Mouse (Mus musculus) lung, embryonic 16.5 days (tissue): ENCODE measurements around the gene Cdc42ep4. TPM values are rescaled to one million over a fixed set of nuclear protein-coding genes. Genes with fewer than 3 reads are reported as not detected.
A peak's percentile ranks its signal among the peaks of the same experiment; 100 is the strongest.

Source experiments
- ATAC-seq: fragments of 200-750 bp; cut with Nextera tagmentation; 2 replicates; pipeline ENCODE4 v1.8.0; 2017; ENCODE audit warnings: low read depth, mild to moderate bottlenecking, moderate library complexity
- H3K27ac ChIP-seq: fragments of 300-500 bp; sonication (generic); 2 replicates; pipeline ENCODE4 v1.5.1; 2014; ENCODE audit warnings: mild to moderate bottlenecking, control low read depth, low read length
- H3K27me3 ChIP-seq: fragments of 300-500 bp; sonication (generic); 2 replicates; pipeline ENCODE4 v1.6.1; 2014; ENCODE audit warnings: low read depth, low read length, mixed read lengths; ENCODE audit not compliant: control insufficient read depth, insufficient read depth
- H3K36me3 ChIP-seq: fragments of 300-500 bp; sonication (generic); 2 replicates; pipeline ENCODE4 v1.6.1; 2014; ENCODE audit warnings: low read length; ENCODE audit not compliant: control insufficient read depth, insufficient read depth
- H3K4me1 ChIP-seq: fragments of 300-500 bp; sonication (generic); replicated peaks from 2 replicates; pipeline ENCODE4 v1.6.1; 2014; ENCODE audit warnings: low read length, mixed read lengths; ENCODE audit not compliant: control insufficient read depth, insufficient read depth
- H3K4me2 ChIP-seq: fragments of 300-500 bp; sonication (generic); 2 replicates; pipeline ENCODE4 v1.6.1; 2014; ENCODE audit warnings: low read depth, low read length, control low read depth
- H3K4me3 ChIP-seq: fragments of 300-500 bp; sonication (generic); 2 replicates; pipeline ENCODE4 v1.5.1; 2014; ENCODE audit warnings: mild to moderate bottlenecking, low read length, control low read depth
- H3K9ac ChIP-seq: fragments of 300-500 bp; sonication (generic); 2 replicates; pipeline ENCODE4 v1.6.1; 2014; ENCODE audit warnings: low read length, control low read depth
- H3K9me3 ChIP-seq: fragments of 300-500 bp; sonication (generic); 2 replicates; pipeline ENCODE4 v1.6.1; 2016; ENCODE audit warnings: low read length; ENCODE audit not compliant: control insufficient read depth
- WGBS: fragments of 180-500 bp; shearing (Covaris S2); extraction: QIAGEN DNeasy Blood & Tissue Kit; methylation state at CpG from one replicate; pipeline ENCODE4 v1.1.7; 2014; 5-methylcytosine and 5-hydroxymethylcytosine counted together
- polyA plus RNA-seq: library from polyadenylated mRNA; unstranded; fragments of >200 nt; fragmentation: Nextera tagmentation; extraction: Ambion mirVana; gene quantifications from 2 replicates; pipeline ENCODE4 v1.2.1, GENCODE M21; 2015

The Cdc42ep4 gene
- polyA plus RNA-seq, 1 experiment from 2014 or later = 129 TPM

- Histone ChIP-seq H3K4me3 (no peak overlapping the region), H3K9me3 (no peaks in the 10 kb centered on the region), H3K4me1 (peaks cover 53% of the 10 kb centered on the region), H3K4me2 (no peak overlapping the region), H3K36me3 (no peaks in the 10 kb centered on the region), H3K27me3 (no peaks in the 10 kb centered on the region), H3K9ac (0 out of 2 replicates have a peak overlapping the region, but pooled peaks have one; percentile 5), H3K27ac (0 out of 2 replicates have a peak overlapping the region, but pooled peaks have one; percentile 7)
- 34% methylated on average over 6 of the region's 6 CpGs for WGBS
- no peak for ATAC-seq
Measured at GRCm38 (mm10) chr11:113779680-113780041, 28.0 kb upstream of the Cdc42ep4 start.

- H3K4me1 ChIP-seq = peaks cover 51% of the 10 kb centered on the region
- 0 out of 2 replicates have a peak overlapping the region, but pooled peaks have one; percentile 5 for H3K9ac ChIP-seq
- no peak overlapping the region for H3K4me2 ChIP-seq
- WGBS = 41% methylated on average over 20 of the region's 20 CpGs
- H3K36me3 ChIP-seq = no peaks in the 10 kb centered on the region
- H3K27me3 ChIP-seq = no peaks in the 10 kb centered on the region
- H3K4me3 ChIP-seq = no peak overlapping the region
- peak; percentile 5; the same call in 1 of the 2 replicates for ATAC-seq
- H3K9me3 ChIP-seq = no peaks in the 10 kb centered on the region
- H3K27ac ChIP-seq = peak overlapping the region; percentile 51
Measured at GRCm38 (mm10) chr11:113778733-113779679, 27.3 kb upstream of the Cdc42ep4 start.

DNA sequence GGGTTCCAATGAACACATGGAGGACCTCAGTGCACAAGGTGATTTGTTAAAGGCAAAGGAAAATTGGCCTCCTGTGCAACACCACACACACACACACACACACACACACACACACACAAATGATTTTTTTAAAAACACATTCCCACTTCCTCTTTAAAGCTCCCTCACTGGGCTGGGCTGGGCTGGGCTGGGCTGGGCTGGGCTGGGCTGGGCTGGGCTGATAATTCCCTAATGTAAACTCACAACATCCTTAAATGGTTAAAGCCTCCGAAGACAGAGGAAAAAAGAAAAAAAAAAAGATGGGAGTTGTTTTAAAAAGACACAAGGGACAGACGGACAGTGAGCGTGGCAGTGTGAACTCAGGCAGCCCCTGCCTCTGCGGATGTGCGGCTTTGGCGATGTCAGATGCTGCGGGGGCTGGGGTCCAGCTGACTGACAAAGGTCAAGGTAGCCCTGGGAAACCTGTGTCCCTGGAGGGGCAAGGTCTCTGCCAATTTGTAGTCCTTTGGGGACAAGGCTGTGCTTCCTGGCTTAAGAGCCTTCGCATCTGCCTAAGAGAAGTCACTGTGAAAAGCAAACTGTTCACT lies 26.3 kb upstream of the Cdc42ep4 start:
- WGBS = 43% methylated on average over 8 of the region's 8 CpGs
- Histone ChIP-seq H3K4me1 (peaks cover 51% of the 10 kb centered on the region), H3K4me2 (peak overlapping the region; percentile 41)

DNA sequence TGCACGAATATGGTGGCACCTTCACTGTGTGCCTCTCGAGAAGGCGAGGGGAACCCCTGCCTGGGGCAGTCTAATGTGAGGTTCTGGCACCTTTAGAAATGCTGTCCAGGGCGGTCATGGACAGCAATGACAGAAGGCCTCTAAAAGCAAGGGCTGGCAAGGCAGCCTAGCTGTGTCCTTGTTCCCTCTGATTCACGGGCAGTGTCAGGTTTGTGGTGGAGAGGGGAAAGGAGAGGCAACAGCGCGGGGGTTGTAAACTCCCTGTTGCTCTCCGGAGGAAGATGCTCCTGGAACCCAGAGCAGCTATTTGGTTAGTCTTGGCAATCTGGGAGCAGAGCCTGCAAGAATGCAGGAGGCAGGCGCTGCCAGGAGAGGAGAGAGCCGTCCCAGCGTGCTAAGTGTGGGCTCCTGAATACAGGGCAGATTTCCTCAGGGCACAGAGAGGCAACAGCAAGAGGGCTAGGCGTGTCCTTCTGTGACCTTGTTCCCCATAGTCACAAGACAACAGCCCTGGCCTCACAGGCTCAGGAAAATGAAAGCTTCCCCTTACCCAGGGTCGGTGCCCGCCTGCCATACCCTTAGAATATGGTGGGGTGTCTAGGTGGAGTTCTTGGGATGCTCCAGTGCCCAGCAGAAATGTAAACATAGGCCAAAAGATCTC lies 25.3 kb upstream of the Cdc42ep4 start:
- no peaks in the 10 kb centered on the region for H3K36me3 ChIP-seq
- no peaks in the 10 kb centered on the region for H3K9me3 ChIP-seq
- no peak for ATAC-seq
- peaks cover 46% of the 10 kb centered on the region for H3K4me1 ChIP-seq
- 0 out of 2 replicates have a peak overlapping the region, but pooled peaks have one; percentile 6 for H3K4me2 ChIP-seq
- H3K9ac ChIP-seq = no peak overlapping the region
- H3K4me3 ChIP-seq = no peak overlapping the region
- H3K27ac ChIP-seq = peak overlapping the region; percentile 66; the same call in 1 of the 2 replicates
- no peaks in the 10 kb centered on the region for H3K27me3 ChIP-seq
- 61% methylated on average over 14 of the region's 14 CpGs for WGBS

More for the DNA sequence above, 26.3 kb upstream of the Cdc42ep4 start:
- H3K36me3 ChIP-seq = no peaks in the 10 kb centered on the region
- ATAC-seq = peak; percentile 67
- peak overlapping the region; percentile 39; the same call in 1 of the 2 replicates for H3K9ac ChIP-seq
- no peaks in the 10 kb centered on the region for H3K9me3 ChIP-seq
- no peaks in the 10 kb centered on the region for H3K27me3 ChIP-seq
- no peak overlapping the region for H3K4me3 ChIP-seq
- peak overlapping the region; percentile 85 for H3K27ac ChIP-seq

DNA sequence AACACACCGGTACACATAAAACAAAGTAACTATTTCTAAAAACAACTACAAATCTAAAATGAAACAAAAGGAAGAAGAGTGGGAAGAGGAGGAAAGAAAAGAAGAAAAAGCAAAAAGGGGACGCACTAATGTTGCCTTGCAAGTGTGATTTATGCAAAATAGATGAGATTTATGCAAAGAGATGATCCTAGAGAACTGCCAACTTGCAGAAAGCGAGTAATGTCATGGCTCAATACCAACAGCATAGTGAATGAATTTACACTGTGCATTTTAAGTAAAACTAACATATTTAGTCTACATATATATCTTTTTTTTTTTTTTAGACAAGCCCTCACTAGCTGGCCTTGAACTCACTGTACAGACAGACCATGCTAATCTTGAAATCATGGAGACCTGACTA lies 23.1 kb upstream of the Cdc42ep4 start:
- WGBS = 88% methylated on average over 3 of the region's 3 CpGs
- Histone ChIP-seq H3K27me3 (no peaks in the 10 kb centered on the region), H3K9me3 (no peaks in the 10 kb centered on the region), H3K36me3 (no peaks in the 10 kb centered on the region), H3K9ac (no peak overlapping the region), H3K4me1 (peaks cover 24% of the 10 kb centered on the region), H3K4me3 (no peak overlapping the region), H3K4me2 (no peak overlapping the region), H3K27ac (no peak overlapping the region)
- ATAC-seq = no peak

DNA sequence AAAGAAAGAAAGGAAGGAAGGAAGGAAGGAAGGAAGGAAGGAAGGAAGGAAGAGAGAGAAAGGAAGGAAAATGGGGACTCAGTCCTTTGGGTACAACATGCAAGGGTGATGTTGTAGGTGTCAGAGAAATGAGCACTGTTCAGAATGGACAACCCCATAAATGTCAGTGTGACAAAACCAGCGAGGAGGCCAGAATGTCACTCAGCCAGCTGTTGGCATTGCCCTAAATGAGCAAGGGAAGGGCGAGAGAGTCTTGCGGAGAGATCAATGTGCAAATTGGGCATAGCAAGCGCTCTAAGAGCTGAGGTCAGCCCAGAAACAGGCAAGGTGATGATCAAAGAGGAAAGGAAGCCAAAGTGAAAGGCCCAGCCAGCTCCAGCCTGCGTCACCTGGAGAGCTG lies 21.5 kb upstream of the Cdc42ep4 start:
- no peak for ATAC-seq

GRCm38 (mm10) chr11:113771187-113771586 lies 19.5 kb upstream of the Cdc42ep4 start:
- no peaks in the 10 kb centered on the region for H3K9me3 ChIP-seq
- no peaks in the 10 kb centered on the region for H3K36me3 ChIP-seq
- no peak overlapping the region for H3K9ac ChIP-seq
- no peaks in the 10 kb centered on the region for H3K27me3 ChIP-seq
- 71% methylated on average over 13 of the region's 13 CpGs for WGBS
- H3K27ac ChIP-seq = no peak overlapping the region
- H3K4me1 ChIP-seq = peaks cover 22% of the 10 kb centered on the region
- H3K4me3 ChIP-seq = no peak overlapping the region
- no peak for ATAC-seq
- no peak overlapping the region for H3K4me2 ChIP-seq

More for the DNA sequence above, 21.5 kb upstream of the Cdc42ep4 start:
- no peak overlapping the region for H3K4me2 ChIP-seq
- H3K4me3 ChIP-seq = no peak overlapping the region
- H3K9ac ChIP-seq = no peak overlapping the region
- no peak overlapping the region for H3K27ac ChIP-seq
- 93% methylated on average over 5 of the region's 5 CpGs for WGBS
- H3K27me3 ChIP-seq = no peaks in the 10 kb centered on the region
- no peaks in the 10 kb centered on the region for H3K36me3 ChIP-seq
- H3K4me1 ChIP-seq = peaks cover 14% of the 10 kb centered on the region
- H3K9me3 ChIP-seq = no peaks in the 10 kb centered on the region

- Histone ChIP-seq H3K4me1 (peaks cover 30% of the 10 kb centered on the region), H3K27me3 (no peaks in the 10 kb centered on the region), H3K36me3 (no peaks in the 10 kb centered on the region), H3K27ac (no peak overlapping the region), H3K9ac (no peak overlapping the region), H3K9me3 (no peaks in the 10 kb centered on the region), H3K4me2 (no peak overlapping the region), H3K4me3 (no peak overlapping the region)
- no peak for ATAC-seq
- 56% methylated on average over 3 of the region's 3 CpGs for WGBS
Measured at GRCm38 (mm10) chr11:113768356-113768755, 16.7 kb upstream of the Cdc42ep4 start.

DNA sequence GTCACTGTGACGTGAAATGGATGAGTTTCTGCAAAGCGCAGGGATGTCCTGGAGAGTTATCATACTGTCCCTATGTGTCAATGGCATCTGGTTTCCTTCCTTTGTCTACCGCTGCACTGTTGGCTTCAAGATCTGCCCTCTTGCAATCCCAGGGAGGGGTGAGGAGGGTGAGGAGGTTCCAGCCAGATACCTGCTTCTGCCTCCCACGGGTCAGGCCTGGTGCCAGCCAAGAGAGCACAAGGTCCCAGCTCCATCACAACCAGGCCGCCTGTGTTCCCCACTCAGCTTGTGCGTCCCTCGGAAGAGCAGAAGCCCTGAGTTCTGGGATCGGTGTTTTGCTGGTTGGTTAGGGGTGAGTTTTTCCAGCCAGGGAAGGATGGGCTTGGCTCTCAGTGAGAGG lies 15.6 kb upstream of the Cdc42ep4 start:
- no peaks in the 10 kb centered on the region for H3K27me3 ChIP-seq
- peaks cover 31% of the 10 kb centered on the region for H3K4me1 ChIP-seq
- ATAC-seq = peak; percentile 13
- no peak overlapping the region for H3K4me3 ChIP-seq
- 0 out of 2 replicates have a peak overlapping the region, but pooled peaks have one; percentile 36 for H3K9ac ChIP-seq
- 44% methylated on average over 8 of the region's 8 CpGs for WGBS
- H3K9me3 ChIP-seq = no peaks in the 10 kb centered on the region
- peak overlapping the region; percentile 82 for H3K27ac ChIP-seq
- no peak overlapping the region for H3K4me2 ChIP-seq
- H3K36me3 ChIP-seq = no peaks in the 10 kb centered on the region
